Mouse (Mus musculus): Measurements from ENCODE around the gene AU021092. TPM values are rescaled to one million over a fixed set of nuclear protein-coding genes. Genes with fewer than 3 reads are reported as not detected.

AU021092 gene
- polyA plus RNA-seq, 1 experiment from 2014 or later = 2.4 TPM

GRCm38 (mm10) chr16:5254346-5255025, 32.4 kb upstream of the AU021092 start:
- no peaks in the 10 kb centered on the region for H3K27me3 ChIP-seq (ENCODE audit: insufficient read depth, low read length)
- H3K36me3 ChIP-seq (replicated peaks; ENCODE audit: insufficient read depth, low read length) = peaks cover 14% of the 10 kb centered on the region; the same call in 1 of the 2 replicates
- H3K4me1 ChIP-seq (ENCODE audit: insufficient read depth) = peaks cover 15% of the 10 kb centered on the region
- peak overlapping the region; percentile 85 for H3K4me2 ChIP-seq (ENCODE audit: low read depth, low read length)
- 4% methylated on average over 15 of the region's 15 CpGs for WGBS (ENCODE audit: insufficient replicate concordance)
- peak; percentile 68 for ATAC-seq
- H3K27ac ChIP-seq (ENCODE audit: low read depth) = peak overlapping the region; percentile 64
- TF ChIP-seq EP300 (IDR thresholded peaks at IDR 0.05; ENCODE audit: low read depth) = no peak
- TF ChIP-seq CTCF (IDR thresholded peaks at IDR 0.05; ENCODE audit: low read depth) = peak; percentile 99
- DNase-seq = peak; percentile 86
- no peaks in the 10 kb centered on the region for H3K9me3 ChIP-seq (ENCODE audit: low read length)
- H3K9ac ChIP-seq (replicated peaks) = peak overlapping the region; percentile 74
- H3K4me3 ChIP-seq (ENCODE audit: low read depth, low read length) = peak overlapping the region; percentile 71

- WGBS (ENCODE audit: insufficient replicate concordance) = 85% methylated on average over 2 of the region's 2 CpGs
Observed at GRCm38 (mm10) chr16:5252260-5252659, 30.2 kb upstream of the AU021092 start.

GRCm38 (mm10) chr16:5250891-5251290, 28.8 kb upstream of the AU021092 start:
- no peaks in the 10 kb centered on the region for H3K27me3 ChIP-seq (ENCODE audit: insufficient read depth, low read length)
- peaks cover 10% of the 10 kb centered on the region for H3K4me1 ChIP-seq (ENCODE audit: insufficient read depth)
- H3K9ac ChIP-seq (replicated peaks) = no peak overlapping the region
- no peak overlapping the region for H3K4me3 ChIP-seq (ENCODE audit: low read depth, low read length)
- peaks cover 29% of the 10 kb centered on the region for H3K36me3 ChIP-seq (replicated peaks; ENCODE audit: insufficient read depth, low read length)
- no peak overlapping the region for H3K4me2 ChIP-seq (ENCODE audit: low read depth, low read length)
- WGBS (ENCODE audit: insufficient replicate concordance) = 66% methylated on average over 3 of the region's 3 CpGs
- ATAC-seq (no peak), DNase-seq (no peak)
- no peak overlapping the region for H3K27ac ChIP-seq (ENCODE audit: low read depth)
- H3K9me3 ChIP-seq (ENCODE audit: low read length) = no peaks in the 10 kb centered on the region
- TF ChIP-seq CTCF (IDR thresholded peaks at IDR 0.05; ENCODE audit: low read depth) (no peak), EP300 (IDR thresholded peaks at IDR 0.05; ENCODE audit: low read depth) (no peak)

More at GRCm38 (mm10) chr16:5252260-5252659, 30.2 kb upstream of the AU021092 start:
- no peak overlapping the region for H3K27ac ChIP-seq (ENCODE audit: low read depth)
- H3K4me3 ChIP-seq (ENCODE audit: low read depth, low read length) = no peak overlapping the region
- H3K36me3 ChIP-seq (replicated peaks; ENCODE audit: insufficient read depth, low read length) = peaks cover 28% of the 10 kb centered on the region
- no peak for ATAC-seq
- DNase-seq = no peak
- no peaks in the 10 kb centered on the region for H3K27me3 ChIP-seq (ENCODE audit: insufficient read depth, low read length)
- no peak overlapping the region for H3K4me2 ChIP-seq (ENCODE audit: low read depth, low read length)
- TF ChIP-seq CTCF (IDR thresholded peaks at IDR 0.05; ENCODE audit: low read depth) = no peak
- TF ChIP-seq EP300 (IDR thresholded peaks at IDR 0.05; ENCODE audit: low read depth) = no peak
- peaks cover 15% of the 10 kb centered on the region for H3K4me1 ChIP-seq (ENCODE audit: insufficient read depth)
- no peaks in the 10 kb centered on the region for H3K9me3 ChIP-seq (ENCODE audit: low read length)
- H3K9ac ChIP-seq (replicated peaks) = no peak overlapping the region

- Histone ChIP-seq H3K4me3 (ENCODE audit: low read depth, low read length) (no peak overlapping the region), H3K9me3 (ENCODE audit: low read length) (no peaks in the 10 kb centered on the region), H3K4me2 (ENCODE audit: low read depth, low read length) (no peak overlapping the region), H3K27ac (ENCODE audit: low read depth) (no peak overlapping the region), H3K9ac (replicated peaks) (no peak overlapping the region), H3K4me1 (ENCODE audit: insufficient read depth) (no peaks in the 10 kb centered on the region), H3K27me3 (ENCODE audit: insufficient read depth, low read length) (no peaks in the 10 kb centered on the region), H3K36me3 (replicated peaks; ENCODE audit: insufficient read depth, low read length) (peaks cover 42% of the 10 kb centered on the region)
- WGBS (ENCODE audit: insufficient replicate concordance) = 51% methylated on average over 7 of the region's 7 CpGs
- ATAC-seq (peak; percentile 66; the same call in 1 of the 2 replicates), DNase-seq (peak; percentile 68)
- no peak for TF ChIP-seq EP300 (IDR thresholded peaks at IDR 0.05; ENCODE audit: low read depth)
- peak; percentile 88 for TF ChIP-seq CTCF (IDR thresholded peaks at IDR 0.05; ENCODE audit: low read depth)
Observed at GRCm38 (mm10) chr16:5244411-5244810, 22.3 kb upstream of the AU021092 start.

GRCm38 (mm10) chr16:5242882-5243281, 20.8 kb upstream of the AU021092 start:
- no peak overlapping the region for H3K4me3 ChIP-seq (ENCODE audit: low read depth, low read length)
- TF ChIP-seq EP300 (IDR thresholded peaks at IDR 0.05; ENCODE audit: low read depth) = no peak
- no peak for TF ChIP-seq CTCF (IDR thresholded peaks at IDR 0.05; ENCODE audit: low read depth)
- H3K4me1 ChIP-seq (ENCODE audit: insufficient read depth) = no peaks in the 10 kb centered on the region
- no peak overlapping the region for H3K27ac ChIP-seq (ENCODE audit: low read depth)
- 85% methylated on average over 6 of the region's 6 CpGs for whole genome bisulfite sequencing (ENCODE audit: insufficient replicate concordance)
- no peaks in the 10 kb centered on the region for H3K9me3 ChIP-seq (ENCODE audit: low read length)
- H3K4me2 ChIP-seq (ENCODE audit: low read depth, low read length) = no peak overlapping the region
- DNase-seq (no peak), ATAC-seq (no peak)
- peaks cover 35% of the 10 kb centered on the region for H3K36me3 ChIP-seq (replicated peaks; ENCODE audit: insufficient read depth, low read length)
- H3K27me3 ChIP-seq (ENCODE audit: insufficient read depth, low read length) = no peaks in the 10 kb centered on the region
- no peak overlapping the region for H3K9ac ChIP-seq (replicated peaks)

GRCm38 (mm10) chr16:5242355-5242754, 20.3 kb upstream of the AU021092 start:
- Histone ChIP-seq H3K4me1 (ENCODE audit: insufficient read depth) (no peaks in the 10 kb centered on the region), H3K27ac (ENCODE audit: low read depth) (no peak overlapping the region), H3K4me2 (ENCODE audit: low read depth, low read length) (no peak overlapping the region), H3K9ac (replicated peaks) (no peak overlapping the region), H3K36me3 (replicated peaks; ENCODE audit: insufficient read depth, low read length) (peaks cover 32% of the 10 kb centered on the region), H3K9me3 (ENCODE audit: low read length) (no peaks in the 10 kb centered on the region), H3K4me3 (ENCODE audit: low read depth, low read length) (no peak overlapping the region), H3K27me3 (ENCODE audit: insufficient read depth, low read length) (no peaks in the 10 kb centered on the region)
- 87% methylated on average over 4 of the region's 4 CpGs for WGBS (ENCODE audit: insufficient replicate concordance)
- TF ChIP-seq EP300 (IDR thresholded peaks at IDR 0.05; ENCODE audit: low read depth) (no peak), CTCF (IDR thresholded peaks at IDR 0.05; ENCODE audit: low read depth) (no peak)
- ATAC-seq = no peak
- no peak for DNase-seq

All from liver, postnatal 0 days (tissue).